Mouse (Mus musculus): ENCODE measurements around the gene Ccdc185.

Gene Ccdc185

GRCm38 (mm10) chr1:182749080-182749479 is at the start of gene Ccdc185:
Gene Ccdc185, minus strand, starts transcription at chr1:182749180.
- no peak for DNase-seq (ENCODE audit: low spot score in 2 of 2)

GRCm38 (mm10) chr1:182797048-182797447 is 48.1 kb upstream of the Ccdc185 start:
- DNase-seq (ENCODE audit: low spot score in 2 of 2), result peak; percentile 36 to 64

GRCm38 (mm10) chr1:182794628-182795027 is 45.6 kb upstream of the Ccdc185 start:
- DNase-seq (ENCODE audit: low spot score in 2 of 2), result peak; percentile 74 to 79

DNA sequence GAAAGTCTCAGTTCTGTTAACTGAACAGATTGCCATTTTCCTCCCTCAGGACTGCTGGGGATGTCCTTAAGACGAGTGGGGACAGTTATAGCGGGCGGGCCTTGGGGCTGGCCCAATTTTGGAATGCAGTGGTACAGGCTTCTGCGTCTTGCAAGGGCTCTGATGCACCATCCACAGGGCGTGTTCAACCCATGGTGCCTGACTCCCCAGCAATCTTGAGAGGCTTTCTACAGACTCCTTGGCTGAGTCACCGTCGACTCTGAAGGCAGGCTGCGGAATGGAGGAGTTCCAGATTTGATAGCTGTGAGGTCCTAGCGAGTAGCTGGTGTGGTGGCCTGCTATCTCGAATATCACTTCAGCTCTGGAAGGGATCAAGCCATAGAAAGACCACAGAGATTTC is 45.2 kb upstream of the Ccdc185 start:
- peak; percentile 61 to 77 for DNase-seq (ENCODE audit: low spot score in 2 of 2)

GRCm38 (mm10) chr1:182792521-182793071 is 43.6 kb upstream of the Ccdc185 start:
- DNase-seq (ENCODE audit: low spot score in 2 of 2), result peak; percentile 65 to 79

- no peak for DNase-seq (ENCODE audit: low spot score in 2 of 2)
These were observed 39.9 kb upstream of the Ccdc185 start for GRCm38 (mm10) chr1:182788896-182789295.

DNA sequence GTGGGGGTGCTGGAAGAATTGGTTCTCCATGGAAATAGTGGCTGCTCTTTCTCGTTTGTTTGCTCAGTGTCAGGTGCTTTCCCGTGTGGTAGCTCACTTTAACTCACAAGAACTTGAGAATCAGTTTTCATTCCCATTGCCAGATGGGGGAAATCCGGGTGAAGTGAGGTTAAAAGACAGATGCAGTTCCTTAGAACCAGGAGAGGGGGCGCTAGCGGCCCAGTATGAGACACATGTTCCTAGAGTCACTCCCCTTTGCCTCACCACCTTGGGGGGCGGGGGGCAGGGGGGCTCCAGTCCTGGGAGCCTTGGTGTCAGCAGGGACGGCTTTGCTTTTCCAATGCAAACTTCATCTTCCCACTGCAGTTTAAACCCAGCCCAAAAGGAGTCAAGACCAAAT is 38.0 kb upstream of the Ccdc185 start:
- no peak for DNase-seq (ENCODE audit: low spot score in 2 of 2)

- DNase-seq (ENCODE audit: low spot score in 2 of 2), result no peak
These were observed 36.5 kb upstream of the Ccdc185 start for GRCm38 (mm10) chr1:182785504-182785903.

DNA sequence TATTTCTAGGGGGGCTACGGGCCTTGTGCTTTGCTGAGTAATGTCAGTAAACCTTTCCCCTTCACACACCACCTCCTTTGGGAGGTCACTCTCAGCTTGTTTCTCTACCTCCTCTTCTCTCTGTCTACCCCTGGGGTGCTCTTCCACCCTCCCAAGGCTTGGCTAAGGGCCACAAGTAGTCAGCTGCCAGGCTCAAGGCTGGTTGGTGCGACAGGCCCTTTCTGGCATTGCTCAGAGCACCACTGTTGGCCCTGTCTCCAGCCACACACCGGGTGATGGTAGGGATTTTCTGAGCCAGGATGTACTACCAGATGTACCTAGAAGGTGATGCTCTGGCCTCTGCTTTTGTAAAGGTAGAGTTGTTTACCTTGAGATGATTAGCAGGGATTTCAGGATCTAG is 35.8 kb upstream of the Ccdc185 start:
- no peak for DNase-seq (ENCODE audit: low spot score in 2 of 2)

GRCm38 (mm10) chr1:182783774-182784173 is 34.8 kb upstream of the Ccdc185 start:
- no peak for DNase-seq (ENCODE audit: low spot score in 2 of 2)

DNA sequence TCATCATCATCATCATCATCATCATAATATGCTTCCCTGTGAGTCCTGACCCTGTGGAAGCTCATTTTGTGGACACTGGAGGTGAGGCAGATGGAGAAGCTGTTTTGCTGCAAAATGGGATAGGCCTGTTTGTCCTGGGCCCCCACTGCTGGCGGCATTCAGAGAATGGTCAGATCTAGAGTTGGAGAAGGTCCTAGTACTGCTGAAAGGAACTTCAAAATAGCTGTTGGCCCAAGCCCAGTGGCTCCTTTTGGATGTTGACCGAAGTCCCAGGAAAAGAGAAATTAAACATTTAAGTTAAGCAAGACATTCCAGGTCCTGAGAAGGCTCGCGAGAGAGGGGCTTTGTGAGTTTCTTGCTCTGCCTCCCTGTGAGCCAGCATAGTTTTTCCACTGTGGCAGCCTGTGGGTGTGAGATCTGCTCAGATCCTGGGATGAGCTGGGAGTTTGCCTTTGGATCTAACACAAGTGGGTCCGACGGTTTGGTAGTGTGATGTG is 30.1 kb upstream of the Ccdc185 start:
- no peak for DNase-seq (ENCODE audit: low spot score in 2 of 2)

GRCm38 (mm10) chr1:182778225-182778624 is 29.2 kb upstream of the Ccdc185 start:
- DNase-seq (ENCODE audit: low spot score in 2 of 2), result no peak

- DNase-seq (ENCODE audit: low spot score in 2 of 2), result peak; percentile 14 to 32
These were observed 27.9 kb upstream of the Ccdc185 start for GRCm38 (mm10) chr1:182776749-182777410.

- DNase-seq (ENCODE audit: low spot score in 2 of 2), result no peak
These were observed 26.6 kb upstream of the Ccdc185 start for GRCm38 (mm10) chr1:182775576-182775975.

GRCm38 (mm10) chr1:182764541-182765281 is 15.7 kb upstream of the Ccdc185 start:
- DNase-seq (ENCODE audit: low spot score in 2 of 2), result peak in 1 of 2 experiments; percentile 24

GRCm38 (mm10) chr1:182763716-182764461 is 14.9 kb upstream of the Ccdc185 start, which contains the start of gene Susd4:
Gene Susd4, plus strand, starts transcription at chr1:182763860.
- DNase-seq (ENCODE audit: low spot score in 2 of 2), result peak; percentile 88

DNA sequence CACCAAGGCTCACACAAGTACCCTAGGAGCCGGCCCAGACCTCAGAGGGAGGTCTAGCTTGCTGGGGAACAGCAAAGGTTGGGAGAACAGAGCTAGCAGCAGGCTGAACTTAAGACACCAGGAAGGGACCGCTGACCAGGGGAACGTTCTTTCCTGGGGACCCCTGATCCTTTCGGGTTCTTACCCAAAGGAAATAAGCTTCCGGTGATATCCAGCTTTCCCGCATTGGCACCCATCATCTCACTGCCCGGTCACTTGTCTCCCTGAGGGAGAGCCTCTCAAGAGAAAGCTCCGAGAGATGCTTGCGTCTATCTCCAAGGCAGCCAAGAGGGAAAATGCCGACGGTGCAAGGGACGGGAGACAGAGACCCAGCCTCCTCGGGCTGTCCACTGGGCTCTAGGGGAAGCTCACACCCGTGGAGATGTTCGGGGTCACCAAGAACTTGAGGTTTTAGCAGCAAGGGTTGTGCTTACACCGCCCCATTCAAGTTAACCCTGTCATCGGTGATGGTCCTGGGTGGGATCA is 14.3 kb upstream of the Ccdc185 start:
- no peak for DNase-seq (ENCODE audit: low spot score in 2 of 2)

GRCm38 (mm10) chr1:182758783-182759182 is 9.8 kb upstream of the Ccdc185 start:
- no peak for DNase-seq (ENCODE audit: low spot score in 2 of 2)

DNA sequence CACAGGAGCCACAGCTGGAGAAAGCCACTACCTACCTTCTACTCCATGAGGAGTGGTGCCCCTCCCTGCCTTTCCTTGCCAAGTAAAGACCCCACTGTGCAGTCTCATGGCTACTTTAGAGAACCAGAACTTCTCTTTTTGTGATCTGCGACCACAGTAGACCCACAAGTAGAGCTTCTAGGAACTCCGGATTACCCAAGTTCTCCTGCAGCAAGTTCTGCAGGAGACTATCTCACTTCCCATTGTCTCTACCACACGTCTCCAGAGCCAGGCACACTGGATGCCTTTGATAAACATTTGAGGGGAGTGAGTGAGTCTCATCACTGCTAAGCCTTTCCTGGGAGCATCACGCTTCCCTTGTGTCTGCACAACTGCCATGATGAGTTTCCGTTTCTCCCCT is 5.9 kb upstream of the Ccdc185 start:
- DNase-seq (ENCODE audit: low spot score in 2 of 2), result no peak

- DNase-seq (ENCODE audit: low spot score in 2 of 2), result no peak
These were observed 4.7 kb upstream of the Ccdc185 start for GRCm38 (mm10) chr1:182753694-182754093.

DNA sequence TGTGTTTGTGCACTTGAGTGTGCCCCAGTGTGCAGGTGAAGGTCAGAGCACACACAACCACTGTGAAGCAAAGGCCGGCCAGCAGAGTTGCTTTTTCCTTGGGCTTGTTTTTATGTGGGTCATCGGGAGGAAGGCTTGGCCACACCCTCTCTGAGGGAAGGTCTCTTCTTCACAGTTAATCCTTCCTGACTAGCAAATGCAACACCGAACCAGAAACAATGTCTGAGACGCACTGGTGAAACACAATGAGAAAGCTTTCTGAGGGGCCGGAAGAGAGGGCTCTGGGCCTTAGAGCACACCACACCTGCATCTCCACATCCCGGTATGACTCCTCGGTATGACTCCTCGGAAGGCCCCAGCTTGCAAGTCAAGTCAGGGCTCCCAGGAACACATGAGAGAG is 2.3 kb upstream of the Ccdc185 start:
- no peak for DNase-seq (ENCODE audit: low spot score in 2 of 2)

DNA sequence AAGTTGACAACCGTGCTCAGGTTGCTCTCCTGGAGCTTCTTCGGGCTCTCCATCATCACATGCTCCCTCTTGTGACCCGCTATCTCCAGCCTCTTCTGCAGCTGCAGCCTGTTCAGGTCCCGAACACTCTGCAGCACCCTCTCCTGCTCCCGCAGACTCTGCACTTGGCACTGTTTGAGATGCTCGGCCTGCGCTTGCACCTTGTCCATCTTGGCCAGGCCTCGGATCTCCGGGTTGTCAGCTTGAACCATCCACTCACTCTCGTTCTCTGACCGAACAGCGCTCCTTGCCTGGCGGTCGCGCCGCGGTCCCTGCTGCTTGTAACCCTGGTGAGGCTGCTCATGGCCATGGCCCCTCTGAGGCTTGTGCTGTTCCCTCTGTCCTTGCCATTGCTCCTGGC is 1.1 kb downstream of the Ccdc185 start:
- DNase-seq (ENCODE audit: low spot score in 2 of 2), result no peak
